Mouse (Mus musculus): ENCODE data around the gene Ldhb.
A peak's percentile ranks its signal among the peaks of the same experiment; 100 is the strongest.
"Not testable (repeated sequence)": the region's sequence is repeated elsewhere in the genome, so short reads cannot be mapped to it uniquely, and the experiment has no call there.

Ldhb gene

DNA sequence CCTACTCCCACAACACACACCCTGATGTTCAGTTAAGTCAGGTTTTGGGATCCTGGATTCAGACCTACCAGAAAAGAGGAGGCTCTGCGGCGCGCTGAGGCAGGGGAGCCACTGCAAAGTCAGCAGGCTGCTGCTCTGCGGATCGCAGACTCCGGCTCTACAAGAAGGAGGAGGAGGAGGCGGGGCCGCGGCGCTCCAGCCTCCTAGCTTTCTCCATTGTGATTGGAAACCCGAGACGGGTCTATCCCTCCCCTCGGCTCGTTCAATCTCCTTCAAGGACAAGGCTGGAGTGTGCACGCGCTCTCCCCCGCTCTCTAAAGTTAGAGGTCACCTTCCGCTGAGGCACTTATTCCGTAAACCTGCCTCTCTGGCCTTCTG is at the start of gene Ldhb:
TSS of gene Ldhb (minus strand) at position 173 of the 378 bp plus-strand sequence.
- peak; percentile 93 to 95 for DNase-seq

DNA sequence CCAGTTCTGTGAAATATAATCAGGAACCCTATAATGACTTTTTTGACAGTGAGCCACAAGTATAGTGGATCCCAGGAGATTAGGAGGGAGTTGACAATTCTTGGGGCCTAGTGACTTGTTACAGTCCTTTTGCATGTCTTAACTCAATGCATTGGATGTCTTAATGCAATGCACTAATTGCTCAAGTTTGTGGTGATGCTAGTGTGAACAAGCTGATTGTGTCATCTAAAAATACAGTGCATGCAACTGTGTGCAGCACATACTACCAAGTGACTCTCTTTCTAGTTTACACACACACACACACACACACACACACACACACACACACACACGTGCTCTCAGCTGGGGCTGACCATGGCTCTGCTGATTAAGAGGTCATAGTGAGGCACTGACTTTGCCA is 48.2 kb upstream of the Ldhb start:
- no peak for DNase-seq

DNA sequence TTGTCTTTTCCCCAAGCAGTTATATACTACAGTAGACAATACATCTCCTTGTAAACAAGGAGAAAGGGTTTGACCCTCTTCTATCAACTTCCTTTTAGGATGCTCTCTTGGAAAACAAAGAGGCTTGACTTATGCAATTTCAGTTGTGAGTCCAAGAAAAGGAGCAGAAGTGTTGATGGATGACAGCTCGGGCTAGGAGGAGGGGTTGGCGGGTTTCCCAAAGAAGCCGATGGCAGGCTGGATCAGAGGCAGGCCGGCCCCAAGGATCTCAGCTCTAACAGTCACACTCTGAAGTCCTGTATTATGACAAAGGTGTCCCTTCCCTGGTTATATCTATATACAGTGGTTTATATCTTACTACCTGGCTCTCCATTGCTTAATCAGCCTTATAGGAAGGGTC is 43.7 kb upstream of the Ldhb start:
- peak; percentile 73 to 81 for DNase-seq

DNA sequence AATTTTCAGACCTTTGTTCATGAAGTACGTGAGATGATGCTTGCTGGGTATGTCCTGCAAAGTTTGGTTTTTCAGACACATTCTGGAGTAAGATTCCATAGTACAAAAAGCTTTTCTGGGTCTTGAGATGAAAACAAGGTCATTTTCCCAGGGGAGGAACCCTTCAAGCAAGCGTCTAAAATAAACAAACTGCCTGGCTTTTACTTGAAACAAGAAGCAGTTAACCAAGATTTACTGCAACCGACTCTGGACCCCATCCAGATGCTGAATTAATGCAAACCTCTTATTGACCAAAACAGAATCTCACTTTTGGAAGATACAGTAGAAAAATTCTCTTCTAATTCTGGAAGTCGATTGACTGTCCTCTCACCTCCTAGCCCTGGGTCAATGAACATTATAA is 43.1 kb upstream of the Ldhb start:
- DNase-seq: peak; percentile 58

DNA sequence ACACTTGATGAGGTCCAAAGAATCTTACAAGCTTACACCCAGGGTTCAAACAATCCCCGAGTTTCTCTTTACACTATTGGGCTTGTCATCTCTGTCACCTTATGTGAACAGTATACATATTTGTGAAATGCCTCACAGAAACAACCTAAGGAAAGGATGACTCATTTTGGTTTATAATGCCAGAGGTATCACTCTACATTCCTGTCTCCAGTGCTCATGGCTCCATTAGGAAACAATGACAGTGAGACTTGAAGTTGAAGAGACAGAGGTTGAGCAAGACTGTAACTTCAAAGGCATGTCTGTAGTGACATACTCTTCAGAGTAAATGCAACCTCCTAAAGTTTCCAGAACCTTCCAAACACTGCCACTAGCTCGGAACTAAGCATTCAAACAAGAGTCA is 40.6 kb upstream of the Ldhb start:
- no peak for DNase-seq

DNA sequence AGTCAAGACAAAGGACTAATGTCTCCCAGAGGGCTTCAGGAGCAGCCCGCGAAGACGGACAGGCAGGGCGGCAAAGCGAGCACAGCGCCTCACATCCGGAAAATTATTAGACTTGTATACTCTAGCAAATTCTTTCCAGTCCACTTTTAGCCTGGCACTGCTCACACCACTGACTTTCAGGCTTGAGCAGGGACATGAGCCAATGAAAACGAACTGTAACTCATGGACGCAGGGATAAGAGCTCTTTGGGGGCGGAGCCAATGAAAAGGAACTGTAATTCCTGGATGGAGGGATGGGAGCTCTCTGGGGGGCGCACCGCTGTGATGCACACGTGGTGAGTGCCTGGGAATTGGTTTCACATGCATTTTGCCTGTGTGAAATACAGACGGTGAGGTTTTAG is 37.4 kb upstream of the Ldhb start:
- peak; percentile 34 to 57 for DNase-seq

DNA sequence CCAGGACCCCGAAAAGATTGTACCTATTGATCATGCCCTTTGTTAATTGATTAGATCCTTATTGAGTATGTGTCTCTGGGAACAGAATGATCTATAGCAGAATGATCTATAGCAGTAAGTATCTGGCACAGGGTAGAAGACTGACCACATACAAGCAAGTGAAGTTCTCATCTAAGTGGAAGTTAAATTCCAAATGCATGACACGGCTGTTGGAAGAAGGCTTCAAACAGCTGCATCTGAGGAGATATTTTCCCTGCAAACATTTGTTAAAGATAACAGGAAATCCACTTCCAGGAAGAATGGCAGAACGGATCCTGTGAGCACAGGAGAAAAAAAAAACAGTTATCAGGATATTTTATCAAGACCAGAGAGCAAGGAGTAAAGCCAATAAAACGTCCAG is 35.9 kb upstream of the Ldhb start:
- DNase-seq: no peak

DNA sequence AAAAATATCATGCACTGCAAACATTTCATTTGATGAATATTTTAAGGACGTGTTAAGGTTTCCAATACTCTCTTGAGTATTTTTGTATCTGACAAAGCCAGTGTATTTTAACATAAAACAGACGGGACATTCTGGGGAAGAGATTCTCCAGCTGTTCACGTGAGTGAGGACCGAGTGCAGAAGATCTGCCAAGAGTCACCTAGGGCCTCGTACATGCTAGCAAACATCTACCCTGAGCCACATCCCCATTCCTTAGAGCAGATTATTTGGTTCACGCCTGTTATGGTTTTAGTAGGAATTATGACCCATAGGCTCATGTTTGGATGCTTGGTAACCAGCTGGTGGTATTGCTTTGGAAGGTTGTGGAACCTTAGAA is 35.0 kb upstream of the Ldhb start:
- no peak for DNase-seq

DNA sequence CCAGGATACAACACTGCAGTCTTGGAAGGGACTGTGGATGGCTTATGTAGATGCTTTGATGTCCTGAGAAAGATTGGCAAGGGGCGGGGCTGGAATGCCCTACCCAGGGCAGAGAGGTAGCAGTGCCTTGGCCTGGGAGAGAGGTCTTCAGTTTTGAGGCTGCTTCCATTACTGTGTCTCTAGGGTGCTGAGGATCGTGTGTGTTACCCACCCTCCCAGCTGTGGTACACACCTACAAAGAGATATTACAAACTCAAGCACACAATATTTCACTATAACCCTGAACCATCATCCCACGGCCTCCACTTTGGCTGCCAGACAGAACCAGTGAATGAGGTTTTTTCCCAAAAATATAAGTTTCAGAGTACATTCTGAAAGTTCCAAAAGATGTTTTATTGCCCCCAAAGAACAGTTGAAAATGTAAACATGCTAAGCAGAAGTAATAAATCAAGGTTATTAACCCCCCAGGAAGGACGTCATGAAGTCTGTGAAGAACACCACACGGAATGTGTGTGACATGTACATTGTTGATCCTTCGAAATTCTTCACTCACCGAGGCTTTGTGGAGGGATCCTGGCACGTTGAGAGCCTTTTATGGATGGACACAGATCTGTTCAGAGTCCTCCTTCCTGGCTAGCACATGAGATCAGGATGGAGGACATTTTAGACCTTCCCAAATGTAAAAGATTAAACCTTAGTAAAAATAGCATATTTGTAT is 34.5 kb upstream of the Ldhb start:
- no peak for DNase-seq

DNA sequence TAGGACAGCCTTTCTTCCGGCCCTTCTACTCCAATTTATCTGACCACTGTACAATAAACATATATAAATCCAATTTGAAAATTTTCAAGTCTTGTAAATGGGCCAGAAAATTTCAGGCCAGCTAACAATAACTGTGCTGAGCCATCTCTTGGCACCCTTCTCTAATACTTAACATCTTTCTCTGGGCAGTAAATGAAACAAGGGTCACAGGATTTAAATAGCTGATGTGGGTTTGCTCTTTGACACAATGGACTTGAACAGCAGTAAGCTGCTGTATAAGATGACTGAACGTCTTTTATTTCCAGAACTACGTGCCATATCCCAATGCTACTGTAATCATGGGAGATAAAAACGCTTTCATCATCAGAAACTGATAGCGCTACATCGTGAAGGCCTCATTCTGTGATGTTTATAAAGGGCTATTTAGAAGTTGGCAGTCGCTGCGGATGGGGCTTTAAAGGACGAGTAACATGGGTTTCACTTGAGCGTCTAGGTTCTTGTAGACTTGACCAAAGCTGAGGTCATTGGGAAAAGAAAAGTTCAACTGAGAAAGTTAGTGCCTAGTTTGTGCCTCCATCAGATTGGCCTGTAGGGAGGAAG is 32.9 kb upstream of the Ldhb start:
- no peak for DNase-seq

DNA sequence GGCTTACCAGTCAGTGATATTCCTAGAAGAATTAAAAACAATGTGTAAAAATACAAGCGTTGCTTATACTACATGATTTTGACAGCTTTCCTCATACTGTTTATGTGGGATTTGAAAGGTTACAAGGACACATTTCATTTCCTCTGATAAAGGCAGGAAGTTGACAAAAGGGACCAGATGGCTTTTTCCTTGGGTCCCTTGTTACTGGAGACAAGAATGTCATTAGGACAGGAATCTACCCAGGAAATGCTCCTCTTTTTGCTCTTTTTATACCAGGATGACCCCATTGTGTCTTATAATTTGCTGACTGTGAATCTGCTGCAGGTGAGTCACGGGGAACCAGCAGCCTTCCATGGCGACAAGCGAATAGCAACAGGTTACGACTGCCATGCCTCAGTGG is 32.4 kb upstream of the Ldhb start:
- no peak for DNase-seq

DNA sequence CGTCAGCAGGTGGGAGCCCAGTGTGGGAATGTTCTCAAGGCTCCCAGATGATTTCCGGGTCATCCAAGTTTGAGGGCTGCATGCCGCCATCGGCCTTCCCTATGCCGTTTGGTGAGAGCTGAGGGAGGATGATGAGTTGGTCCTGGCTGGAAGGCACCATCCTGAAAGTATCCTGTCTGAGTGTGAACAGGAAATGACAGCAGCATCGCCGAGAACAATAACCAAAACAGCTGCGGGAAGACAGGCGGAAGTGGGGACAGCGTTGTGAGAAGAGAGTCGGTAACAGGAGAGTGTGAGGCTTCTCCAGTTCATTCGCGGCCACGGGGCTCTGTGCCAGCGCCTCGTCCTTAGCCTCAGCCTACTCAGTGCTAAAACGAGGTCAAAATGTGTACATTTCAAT is 30.7 kb upstream of the Ldhb start:
- peak; percentile 72 to 81 for DNase-seq

DNA sequence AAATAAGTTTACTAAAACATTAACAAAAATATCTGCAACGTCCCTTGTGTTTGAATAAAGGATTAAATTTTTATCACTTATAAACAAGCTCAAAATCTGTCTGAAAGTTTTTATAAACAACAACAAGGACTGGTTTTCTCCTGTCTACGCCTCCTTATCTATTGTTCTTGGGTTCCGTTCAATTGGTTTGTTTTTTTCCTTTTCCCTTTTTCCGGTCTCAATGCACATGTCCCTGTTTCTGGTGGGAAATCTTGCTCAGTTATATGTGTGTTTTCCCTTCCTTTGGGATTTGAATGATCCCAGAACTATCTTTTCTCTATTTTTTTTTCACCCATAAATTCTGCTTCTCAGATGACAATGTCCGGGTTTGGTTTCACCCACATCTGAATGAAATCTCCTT is 25.7 kb upstream of the Ldhb start:
- no peak for DNase-seq

DNA sequence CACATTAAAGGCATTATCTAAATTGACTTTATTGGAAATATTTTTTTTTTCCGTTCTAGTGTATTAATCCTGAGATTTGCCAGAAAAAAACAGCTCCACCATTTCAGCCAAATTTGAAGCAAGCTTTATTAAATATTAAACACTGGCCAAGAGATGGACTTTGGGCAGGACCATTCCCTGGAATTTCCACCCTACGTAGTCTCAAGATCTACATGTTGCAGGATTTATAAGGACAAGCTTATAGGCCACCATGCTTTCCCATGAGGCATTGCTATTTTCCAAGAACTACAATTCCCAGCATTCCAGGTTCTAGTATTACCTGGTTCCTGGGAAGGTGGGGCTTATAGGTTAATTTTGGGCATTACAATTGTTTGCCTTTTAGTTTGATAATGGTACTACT is 24.9 kb upstream of the Ldhb start:
- DNase-seq: no peak

DNA sequence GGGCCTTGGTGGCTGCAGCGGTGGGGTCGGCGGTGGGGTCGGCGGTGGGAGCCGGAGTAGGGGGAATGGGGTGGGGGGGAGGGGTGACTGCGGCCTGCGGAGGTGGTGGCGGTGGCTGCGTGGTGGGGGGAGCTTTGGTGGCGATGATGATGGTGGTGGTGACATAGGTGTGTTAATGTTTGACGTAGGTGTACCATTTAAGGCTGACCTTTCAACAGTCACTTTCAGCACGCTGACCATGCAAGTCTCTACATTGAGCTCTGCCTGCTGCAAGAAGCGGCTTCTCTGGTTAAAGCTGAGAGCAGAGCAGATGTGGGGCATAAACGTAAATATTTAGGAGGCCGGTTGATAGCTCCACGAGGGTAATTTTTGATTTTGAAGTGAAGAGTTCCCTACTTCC is 24.4 kb upstream of the Ldhb start:
- no peak for DNase-seq

DNA sequence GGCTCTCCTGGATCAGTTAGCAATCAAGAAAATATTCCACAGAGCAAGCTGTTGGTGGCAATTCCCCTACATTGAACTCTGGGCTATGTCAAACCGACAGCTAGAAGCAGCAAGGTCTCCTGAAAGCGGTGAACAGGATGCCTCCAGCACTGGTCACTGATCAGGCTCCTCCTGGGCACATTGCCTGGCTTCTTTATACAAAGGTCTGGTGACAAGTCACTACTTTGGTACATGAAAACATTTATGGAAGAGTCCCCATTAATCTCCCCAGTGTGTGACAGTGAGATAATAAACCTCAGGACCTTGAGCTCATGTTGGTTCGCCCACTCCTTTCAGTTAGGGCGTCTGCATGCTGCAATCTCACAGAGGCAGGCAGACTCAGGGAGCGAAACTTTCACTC is 22.6 kb upstream of the Ldhb start:
- DNase-seq: peak in 1 of 2 experiments; percentile 34

DNA sequence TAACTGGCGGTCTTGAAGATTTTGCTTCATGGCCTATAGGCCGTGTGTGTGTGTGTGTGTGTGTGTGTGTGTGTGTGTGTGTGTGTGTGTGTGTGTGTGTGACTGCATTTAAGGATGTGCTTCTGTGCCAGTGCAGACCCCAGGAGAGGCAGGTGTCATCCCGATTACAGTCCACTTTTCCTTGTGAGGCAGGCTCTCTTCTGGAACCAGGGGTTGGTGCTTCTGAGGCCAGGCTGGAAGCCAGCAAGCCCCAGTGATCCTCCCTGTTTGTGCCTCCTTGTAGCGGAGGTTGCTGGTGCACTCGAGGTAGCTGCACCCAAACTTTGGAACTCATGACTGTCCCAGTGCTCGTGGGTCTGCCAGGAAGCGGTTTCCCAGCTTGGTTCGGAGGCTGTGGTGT is 21.9 kb upstream of the Ldhb start:
- DNase-seq: no peak

DNA sequence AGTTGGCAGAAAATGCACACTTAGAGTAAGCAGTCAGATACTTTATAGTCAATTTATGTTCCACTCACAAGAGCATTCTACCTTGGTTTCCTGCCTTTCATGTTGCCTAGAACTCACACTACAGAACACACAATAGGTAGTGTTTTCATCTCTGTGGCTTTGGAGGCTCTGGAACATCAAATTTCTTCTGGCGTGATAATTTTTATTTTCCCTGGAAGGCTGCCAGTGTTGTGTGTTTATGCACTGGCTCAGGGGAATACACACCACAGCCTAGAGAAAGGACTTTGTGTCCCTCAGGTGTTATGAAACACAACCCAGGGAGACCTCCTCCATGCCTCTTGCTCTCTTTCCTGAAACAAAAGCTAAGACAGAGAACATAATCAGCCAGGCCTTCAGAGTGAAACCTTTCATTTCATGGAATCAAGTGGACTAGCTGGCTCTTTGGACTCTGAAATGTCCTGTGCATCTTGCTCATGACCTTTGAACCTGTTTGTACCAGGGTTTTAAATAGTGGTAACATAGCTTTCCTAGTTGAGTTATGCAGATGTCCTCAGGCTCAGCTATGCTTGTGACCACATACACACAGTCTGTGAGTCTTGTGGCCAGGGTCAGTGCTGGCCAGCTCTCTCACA is 20.3 kb upstream of the Ldhb start:
- DNase-seq: no peak

DNA sequence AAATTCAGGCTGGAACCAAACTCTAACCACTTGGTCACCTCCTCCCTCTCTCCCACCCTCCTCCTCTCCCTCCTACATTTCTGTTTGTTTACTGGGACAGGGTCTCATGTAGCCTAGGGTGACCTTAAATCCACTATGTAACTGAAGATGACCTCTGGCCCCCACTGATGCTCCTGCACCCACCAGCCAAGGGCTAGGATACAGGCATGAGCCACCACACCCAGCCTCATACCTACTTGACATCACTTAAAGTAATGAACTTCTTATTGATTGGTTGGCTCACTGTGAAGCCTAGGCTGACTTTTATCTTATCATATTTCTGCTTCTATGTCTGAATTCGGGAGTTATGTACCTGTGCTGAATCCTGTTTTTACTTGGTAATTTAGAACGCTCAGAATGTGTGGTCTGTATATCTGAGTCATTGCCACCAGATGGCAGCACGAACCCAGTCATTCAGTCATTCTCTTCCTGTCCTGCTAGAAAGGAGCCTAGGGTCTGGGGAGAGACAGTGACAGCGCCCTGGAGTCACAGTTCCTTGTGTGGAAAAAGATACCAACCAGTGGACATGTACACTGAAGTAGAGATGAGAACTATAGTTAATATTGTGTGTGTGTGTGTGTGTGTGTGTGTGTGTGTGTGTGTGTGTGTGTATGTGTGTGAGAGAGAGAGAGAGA is 17.0 kb upstream of the Ldhb start:
- peak; percentile 86 to 87 for DNase-seq

DNA sequence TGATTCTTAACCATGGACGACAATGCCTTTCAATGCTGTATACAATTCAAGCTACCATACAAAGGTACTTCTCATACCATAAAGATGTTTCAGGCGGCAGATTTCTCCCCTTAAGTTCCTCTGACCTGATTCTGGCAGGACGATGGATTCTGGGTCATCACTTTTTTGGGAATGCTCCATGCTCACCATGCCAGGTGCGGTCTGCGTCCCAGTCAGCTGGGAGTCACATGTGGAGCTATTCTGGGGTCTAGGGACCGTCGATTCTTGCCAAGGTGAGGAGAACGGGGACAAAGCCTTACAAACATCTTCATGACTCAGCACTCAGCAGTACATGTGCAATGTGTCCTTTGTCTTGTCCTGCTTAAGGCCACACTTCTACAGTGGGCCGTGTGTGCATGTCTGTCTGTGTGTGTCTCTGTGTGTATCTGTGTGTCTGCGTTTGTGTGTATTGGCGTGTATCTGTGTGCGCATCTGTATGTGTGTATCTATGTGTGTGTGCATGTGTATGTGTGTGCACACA is 13.9 kb upstream of the Ldhb start:
- DNase-seq: no peak

DNA sequence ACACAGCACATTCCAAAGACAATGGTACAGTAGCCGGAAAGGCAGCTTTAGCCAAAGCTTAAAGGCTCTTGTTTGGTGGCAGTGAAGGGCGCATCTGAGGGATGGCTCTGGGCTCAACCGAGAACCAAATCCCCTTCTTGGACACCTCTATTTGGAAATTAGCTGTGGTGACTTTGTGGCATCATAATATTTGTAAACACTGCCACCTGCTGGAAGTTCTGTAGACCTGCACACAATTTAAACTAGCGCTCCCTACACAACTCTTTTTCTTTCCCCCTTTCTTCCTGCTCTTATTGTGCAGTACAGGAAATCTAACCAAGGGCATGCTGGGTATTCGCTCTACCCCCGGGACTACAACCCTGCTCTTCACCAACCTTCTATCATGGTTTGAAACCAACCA is 11.4 kb upstream of the Ldhb start:
- peak in 1 of 2 experiments; percentile 35 for DNase-seq

DNA sequence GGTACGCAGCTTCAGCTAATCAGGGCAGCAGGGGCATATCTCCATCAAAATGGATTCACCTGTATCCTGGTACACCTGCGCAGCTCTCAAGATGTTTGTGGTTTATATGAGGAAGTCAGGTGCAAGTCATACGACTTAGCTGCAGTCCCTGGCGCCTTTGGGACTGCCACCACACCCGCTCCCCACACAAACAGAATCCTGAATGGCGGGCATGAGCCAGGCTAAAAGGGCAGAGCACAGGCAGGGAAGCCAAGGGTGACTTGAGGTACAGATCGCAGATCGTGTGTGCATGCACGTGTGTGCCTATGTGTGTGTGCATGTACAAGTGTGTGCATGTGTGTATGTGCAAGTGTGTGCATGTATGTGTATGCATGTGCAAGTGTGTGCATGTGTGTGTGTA is 7.6 kb upstream of the Ldhb start:
- not testable (repeated sequence) for DNase-seq

DNA sequence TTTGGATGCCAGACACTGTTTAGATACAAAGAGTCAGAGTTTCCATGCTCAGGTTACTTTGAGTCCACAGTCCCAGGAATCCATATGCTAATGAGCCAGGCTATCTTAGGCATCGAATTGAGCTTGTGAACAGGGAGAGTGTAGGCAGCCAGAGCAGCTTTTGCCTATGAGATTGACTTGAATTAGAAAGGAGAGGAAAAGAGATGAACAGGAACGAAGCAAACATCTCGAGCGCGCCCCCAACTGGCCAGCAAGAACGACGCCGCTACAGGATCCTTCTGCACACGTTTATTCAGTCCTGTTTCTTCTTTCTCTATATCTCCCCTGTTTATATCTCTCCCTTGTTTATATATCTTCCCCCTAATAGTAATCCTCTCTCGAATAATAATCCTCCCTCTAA is 7.2 kb upstream of the Ldhb start:
- peak; percentile 81 to 85 for DNase-seq

DNA sequence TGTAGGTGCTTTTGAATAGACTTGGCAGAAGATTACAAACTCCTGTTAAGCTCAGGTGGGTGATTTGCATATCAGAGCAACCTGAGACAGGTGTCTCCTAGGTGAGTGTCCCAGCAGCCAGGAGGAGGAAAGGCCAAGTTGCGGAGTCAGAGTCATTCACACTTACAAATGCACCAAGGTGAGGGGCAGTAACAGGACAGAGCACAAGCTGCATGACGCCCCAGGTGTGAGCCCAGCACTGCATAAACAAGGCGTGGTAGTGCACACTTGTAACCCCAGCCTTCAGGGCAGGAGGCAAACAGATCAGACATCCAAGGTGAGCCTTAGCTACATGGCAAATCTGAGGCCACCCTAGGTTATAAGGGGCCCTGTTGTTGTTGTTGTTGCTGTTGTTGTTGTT is 5.1 kb upstream of the Ldhb start:
- DNase-seq: no peak

Measured in kidney, postnatal 4 days (tissue).